Mouse (Mus musculus): ENCODE data around the gene Nop16. TPM values are rescaled to one million over a fixed set of nuclear protein-coding genes. Genes with fewer than 3 reads are reported as not detected.

The Nop16 gene
- polyA plus RNA-seq (2015; fragmentation: Nextera tagmentation; extraction: Ambion mirVana): 87.1 and 88.7 TPM in 2 replicates

- H3K9ac ChIP-seq (ENCODE audit: low read length): peak within 1 kb of the TSS; percentile 89
- H3K4me3 ChIP-seq (replicated peaks; ENCODE audit: low read length): peak within 1 kb of the TSS; percentile 97
- ATAC-seq (ENCODE audit: insufficient read depth, low FRiP score): peak; percentile 97
- H3K36me3 ChIP-seq (ENCODE audit: control insufficient read depth, insufficient read depth, low read length): peaks cover 4% of the 10 kb centered on the region; the same call in 1 of the 2 replicates
- peak within 1 kb of the TSS; percentile 89 for H3K27ac ChIP-seq (ENCODE audit: low read length)
- H3K9me3 ChIP-seq (replicated peaks; ENCODE audit: control insufficient read depth, low read length): no peaks in the 10 kb centered on the region
- no peaks in the 10 kb centered on the region for H3K27me3 ChIP-seq (ENCODE audit: control insufficient read depth, insufficient read depth, low read length)
- peak within 1 kb of the TSS; percentile 63 for H3K4me2 ChIP-seq (ENCODE audit: low read depth, low read length)
- H3K4me1 ChIP-seq (ENCODE audit: control insufficient read depth, insufficient read depth, low read length): peaks cover 15% of the 10 kb centered on the region
- under 1% methylated on average over 51 of the region's 51 CpGs for WGBS
These were observed at the start of gene Nop16, which contains the start of gene Higd2a for GRCm38 (mm10) chr13:54589996-54590951. Gene Nop16 (minus strand): TSS chr13:54590090. Gene Higd2a (plus strand): TSS chr13:54590207.

DNA sequence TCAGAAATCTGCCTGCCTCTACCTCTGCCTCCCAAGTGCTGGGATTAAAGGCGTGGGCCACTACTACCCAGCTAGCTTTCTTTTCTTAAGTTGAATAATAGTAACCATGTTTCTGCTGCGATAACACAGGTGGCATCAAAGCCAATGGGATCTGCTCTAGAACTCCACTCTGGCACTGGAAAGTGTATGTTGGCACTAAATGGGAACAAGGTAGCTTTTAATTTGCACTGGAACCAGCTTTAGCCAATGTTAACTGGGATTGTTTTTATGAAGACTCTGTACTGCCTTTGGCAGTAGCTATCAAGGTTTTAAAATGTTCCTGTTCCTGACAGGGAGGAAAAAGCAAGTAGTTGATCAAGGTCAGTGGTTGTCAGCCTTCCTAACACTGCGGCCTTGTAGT lies 45.1 kb upstream of the Nop16 start:
- H3K27ac ChIP-seq (ENCODE audit: low read length): no peak overlapping the region
- no peak for ATAC-seq (ENCODE audit: insufficient read depth, low FRiP score)
- peaks cover 3% of the 10 kb centered on the region; the same call in 1 of the 2 replicates for H3K36me3 ChIP-seq (ENCODE audit: control insufficient read depth, insufficient read depth, low read length)
- no peak overlapping the region for H3K4me2 ChIP-seq (ENCODE audit: low read depth, low read length)
- no peak overlapping the region for H3K4me3 ChIP-seq (replicated peaks; ENCODE audit: low read length)
- H3K9ac ChIP-seq (ENCODE audit: low read length): no peak overlapping the region
- H3K9me3 ChIP-seq (replicated peaks; ENCODE audit: control insufficient read depth, low read length): no peaks in the 10 kb centered on the region
- no peaks in the 10 kb centered on the region for H3K4me1 ChIP-seq (ENCODE audit: control insufficient read depth, insufficient read depth, low read length)
- no peaks in the 10 kb centered on the region for H3K27me3 ChIP-seq (ENCODE audit: control insufficient read depth, insufficient read depth, low read length)
- WGBS: 96% methylated on average over 3 of the region's 3 CpGs

DNA sequence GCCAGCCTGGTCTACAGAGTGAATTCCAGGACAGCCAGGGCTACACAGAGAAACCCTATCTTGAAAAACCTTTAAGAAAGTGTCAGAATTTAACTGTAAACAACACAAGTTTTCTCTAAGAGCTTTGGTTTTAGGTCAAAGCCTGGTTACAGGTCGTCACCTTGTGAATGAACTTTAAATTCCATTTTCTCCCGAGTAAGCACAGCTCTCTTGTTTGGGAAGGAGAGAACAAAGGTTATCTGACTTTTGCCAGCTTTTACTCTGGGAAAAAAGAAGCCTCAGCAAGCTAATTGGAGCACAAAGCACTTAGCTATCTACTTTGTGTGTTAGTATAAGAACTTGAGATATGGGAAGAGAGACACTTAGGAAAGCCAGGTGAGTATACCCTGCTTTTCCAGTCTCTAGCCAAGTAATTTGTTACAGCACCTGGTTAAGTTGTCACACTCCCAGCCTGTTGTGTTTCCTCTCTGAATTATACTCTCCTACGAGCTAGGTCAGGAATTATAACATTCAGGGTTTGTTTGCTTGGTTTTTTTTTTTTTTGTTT lies 42.9 kb upstream of the Nop16 start:
- Histone ChIP-seq H3K27me3 (ENCODE audit: control insufficient read depth, insufficient read depth, low read length) (no peaks in the 10 kb centered on the region), H3K36me3 (ENCODE audit: control insufficient read depth, insufficient read depth, low read length) (0 out of 2 replicates have a peak, but pooled peaks cover 3% of the 10 kb centered on the region), H3K4me3 (replicated peaks; ENCODE audit: low read length) (no peak overlapping the region), H3K4me1 (ENCODE audit: control insufficient read depth, insufficient read depth, low read length) (no peaks in the 10 kb centered on the region), H3K4me2 (ENCODE audit: low read depth, low read length) (no peak overlapping the region), H3K9me3 (replicated peaks; ENCODE audit: control insufficient read depth, low read length) (no peaks in the 10 kb centered on the region), H3K9ac (ENCODE audit: low read length) (no peak overlapping the region), H3K27ac (ENCODE audit: low read length) (no peak overlapping the region; the same call in 1 of the 2 replicates)
- 39% methylated on average over 3 of the region's 3 CpGs for WGBS
- ATAC-seq (ENCODE audit: insufficient read depth, low FRiP score): no peak

- no peaks in the 10 kb centered on the region for H3K4me1 ChIP-seq (ENCODE audit: control insufficient read depth, insufficient read depth, low read length)
- H3K27ac ChIP-seq (ENCODE audit: low read length): no peak overlapping the region; the same call in 1 of the 2 replicates
- no peak for ATAC-seq (ENCODE audit: insufficient read depth, low FRiP score)
- H3K4me3 ChIP-seq (replicated peaks; ENCODE audit: low read length): no peak overlapping the region
- H3K9me3 ChIP-seq (replicated peaks; ENCODE audit: control insufficient read depth, low read length): no peaks in the 10 kb centered on the region
- H3K9ac ChIP-seq (ENCODE audit: low read length): no peak overlapping the region
- 0 out of 2 replicates have a peak, but pooled peaks cover 3% of the 10 kb centered on the region for H3K36me3 ChIP-seq (ENCODE audit: control insufficient read depth, insufficient read depth, low read length)
- H3K4me2 ChIP-seq (ENCODE audit: low read depth, low read length): no peak overlapping the region
- WGBS: 74% methylated on average over 4 of the region's 4 CpGs
- no peaks in the 10 kb centered on the region for H3K27me3 ChIP-seq (ENCODE audit: control insufficient read depth, insufficient read depth, low read length)
These were observed 39.2 kb upstream of the Nop16 start for GRCm38 (mm10) chr13:54629128-54629527.

DNA sequence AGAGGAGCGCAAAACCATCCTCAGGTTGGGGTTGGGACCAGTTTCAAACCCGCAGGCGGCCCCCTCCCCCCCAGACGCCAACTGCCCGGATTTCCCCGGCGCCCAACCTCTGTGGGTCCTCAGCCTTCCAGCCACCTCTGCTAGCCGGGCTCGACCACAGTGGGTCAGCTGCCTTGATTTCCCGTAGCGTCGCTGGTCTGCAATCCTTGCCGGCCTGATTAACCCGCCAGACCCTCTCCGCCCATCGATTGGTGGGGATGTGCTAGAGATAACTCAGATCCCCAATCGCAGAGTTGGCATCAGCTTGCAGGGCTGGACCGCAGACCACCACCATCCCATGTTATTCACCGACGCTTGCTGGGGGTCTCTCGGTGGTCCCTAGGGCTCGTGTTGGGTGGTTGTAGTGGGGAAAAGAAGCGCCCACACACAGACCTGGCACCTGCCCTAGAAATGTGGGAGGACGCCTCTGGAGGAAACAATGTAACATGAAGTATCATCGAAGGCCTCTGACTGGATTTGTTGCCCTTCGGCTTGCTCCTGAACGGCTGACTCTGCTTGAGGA lies 32.2 kb upstream of the Nop16 start:
- Histone ChIP-seq H3K36me3 (ENCODE audit: control insufficient read depth, insufficient read depth, low read length) (no peaks in the 10 kb centered on the region), H3K4me2 (ENCODE audit: low read depth, low read length) (peak overlapping the region; percentile 95), H3K9me3 (replicated peaks; ENCODE audit: control insufficient read depth, low read length) (no peaks in the 10 kb centered on the region), H3K27me3 (ENCODE audit: control insufficient read depth, insufficient read depth, low read length) (no peaks in the 10 kb centered on the region), H3K4me3 (replicated peaks; ENCODE audit: low read length) (peak overlapping the region; percentile 98), H3K27ac (ENCODE audit: low read length) (peak overlapping the region; percentile 79), H3K9ac (ENCODE audit: low read length) (peak overlapping the region; percentile 96), H3K4me1 (ENCODE audit: control insufficient read depth, insufficient read depth, low read length) (peaks cover 13% of the 10 kb centered on the region)
- WGBS: 1% methylated on average over 27 of the region's 27 CpGs
- ATAC-seq (ENCODE audit: insufficient read depth, low FRiP score): peak; percentile 57

DNA sequence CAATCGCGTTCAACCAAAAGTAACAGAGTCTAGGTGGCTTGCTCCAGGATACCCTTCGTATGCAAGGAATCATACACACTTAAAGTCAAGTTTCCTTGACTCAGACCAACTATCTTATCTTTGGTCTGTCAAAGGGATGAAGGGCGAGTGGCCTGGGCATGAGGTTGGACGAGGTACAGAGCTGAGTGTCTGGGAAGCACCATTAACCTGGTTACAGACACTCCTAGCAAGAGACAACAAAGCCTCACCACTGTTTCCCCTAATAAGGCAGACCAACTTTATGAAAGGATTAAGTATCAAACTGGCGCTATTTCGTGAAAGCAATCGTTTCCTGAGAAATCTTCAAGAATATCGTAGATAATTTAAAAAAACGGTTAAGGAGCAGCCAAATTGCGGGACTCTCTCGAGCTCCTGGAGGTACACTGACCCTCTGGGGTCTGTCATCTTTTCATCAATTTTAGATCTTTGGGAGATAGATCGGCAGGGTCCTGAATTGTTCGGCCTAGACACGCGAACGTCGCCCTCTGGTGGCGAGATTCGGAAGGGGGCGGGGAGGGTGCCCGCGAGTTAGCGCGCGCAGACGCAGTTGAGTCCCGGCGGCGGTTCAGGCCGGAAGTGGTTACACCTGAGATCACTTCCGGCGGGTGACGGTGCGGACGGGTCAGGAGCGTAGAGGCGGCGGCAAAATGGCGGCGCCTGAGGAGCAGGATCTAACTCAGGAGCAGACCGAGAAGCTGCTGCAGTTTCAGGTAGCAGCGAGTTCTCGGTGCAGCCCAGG lies 31.5 kb upstream of the Nop16 start, which contains the start of gene Faf2:
Gene Faf2, plus strand, starts transcription at position 630 of the 778 bp plus-strand sequence.
- no peaks in the 10 kb centered on the region for H3K27me3 ChIP-seq (ENCODE audit: control insufficient read depth, insufficient read depth, low read length)
- ATAC-seq (ENCODE audit: insufficient read depth, low FRiP score): peak; percentile 98
- H3K9ac ChIP-seq (ENCODE audit: low read length): peak within 1 kb of the TSS; percentile 96
- peak within 1 kb of the TSS; percentile 79 for H3K27ac ChIP-seq (ENCODE audit: low read length)
- H3K4me3 ChIP-seq (replicated peaks; ENCODE audit: low read length): peak within 1 kb of the TSS; percentile 98
- H3K4me2 ChIP-seq (ENCODE audit: low read depth, low read length): peak within 1 kb of the TSS; percentile 95
- no peaks in the 10 kb centered on the region for H3K36me3 ChIP-seq (ENCODE audit: control insufficient read depth, insufficient read depth, low read length)
- no peaks in the 10 kb centered on the region for H3K9me3 ChIP-seq (replicated peaks; ENCODE audit: control insufficient read depth, low read length)
- H3K4me1 ChIP-seq (ENCODE audit: control insufficient read depth, insufficient read depth, low read length): peaks cover 13% of the 10 kb centered on the region
- 10% methylated on average over 44 of the region's 44 CpGs for WGBS

GRCm38 (mm10) chr13:54616998-54617397 lies 27.1 kb upstream of the Nop16 start:
- WGBS: 62% methylated on average over 6 of the region's 6 CpGs
- H3K27me3 ChIP-seq (ENCODE audit: control insufficient read depth, insufficient read depth, low read length): no peaks in the 10 kb centered on the region

GRCm38 (mm10) chr13:54616307-54616706 lies 26.4 kb upstream of the Nop16 start:
- Histone ChIP-seq H3K4me1 (ENCODE audit: control insufficient read depth, insufficient read depth, low read length) (no peaks in the 10 kb centered on the region), H3K4me2 (ENCODE audit: low read depth, low read length) (no peak overlapping the region), H3K9ac (ENCODE audit: low read length) (no peak overlapping the region), H3K27ac (ENCODE audit: low read length) (no peak overlapping the region), H3K4me3 (replicated peaks; ENCODE audit: low read length) (no peak overlapping the region), H3K27me3 (ENCODE audit: control insufficient read depth, insufficient read depth, low read length) (no peaks in the 10 kb centered on the region), H3K9me3 (replicated peaks; ENCODE audit: control insufficient read depth, low read length) (no peaks in the 10 kb centered on the region), H3K36me3 (ENCODE audit: control insufficient read depth, insufficient read depth, low read length) (no peaks in the 10 kb centered on the region)
- 72% methylated on average over 8 of the region's 8 CpGs for WGBS
- ATAC-seq (ENCODE audit: insufficient read depth, low FRiP score): no peak

More at GRCm38 (mm10) chr13:54616998-54617397, 27.1 kb upstream of the Nop16 start:
- Histone ChIP-seq H3K36me3 (ENCODE audit: control insufficient read depth, insufficient read depth, low read length) (no peaks in the 10 kb centered on the region), H3K9ac (ENCODE audit: low read length) (no peak overlapping the region), H3K27ac (ENCODE audit: low read length) (no peak overlapping the region), H3K4me3 (replicated peaks; ENCODE audit: low read length) (no peak overlapping the region), H3K9me3 (replicated peaks; ENCODE audit: control insufficient read depth, low read length) (no peaks in the 10 kb centered on the region), H3K4me1 (ENCODE audit: control insufficient read depth, insufficient read depth, low read length) (no peaks in the 10 kb centered on the region), H3K4me2 (ENCODE audit: low read depth, low read length) (no peak overlapping the region)
- ATAC-seq (ENCODE audit: insufficient read depth, low FRiP score): no peak
